Mouse (Mus musculus): ENCODE measurements around the gene Scamp5.

DNA sequence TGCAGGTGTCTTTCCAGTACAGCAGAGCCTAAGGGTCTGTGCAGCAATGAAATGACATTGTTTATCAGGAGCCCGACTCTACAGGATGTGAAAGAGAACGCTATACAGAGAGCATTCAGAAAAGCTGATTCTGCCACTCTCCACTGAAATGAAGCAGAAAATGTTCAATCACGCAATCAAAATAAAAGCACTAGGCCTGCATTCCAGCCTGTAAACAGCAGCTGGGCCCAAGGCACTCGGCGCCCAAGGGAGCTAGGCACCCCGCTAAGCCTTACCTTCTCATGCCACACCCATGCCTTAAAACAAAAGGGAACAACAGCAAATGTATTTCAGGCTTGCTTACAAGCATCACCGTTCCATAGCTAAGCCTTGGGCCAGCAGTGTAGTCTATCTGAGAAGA, 30.7 kb upstream of the Scamp5 start:
- TF ChIP-seq CTCF (IDR thresholded peaks at IDR 0.05; ENCODE audit: control insufficient read depth, insufficient read depth, insufficient replicate concordance, low read depth, low read length) (no peak), POLR2A (IDR thresholded peaks at IDR 0.05; ENCODE audit: control insufficient read depth, low read depth, low read length) (no peak)
